Mouse (Mus musculus): ENCODE measurements around the gene Atcay.

- TF ChIP-seq NELFE (IDR thresholded peaks at IDR 0.05; ENCODE audit: low read depth, low read length) (no peak), NRF1 (IDR thresholded peaks at IDR 0.05; ENCODE audit: low read depth, low read length) (no peak), KAT2A (IDR thresholded peaks at IDR 0.05; ENCODE audit: insufficient replicate concordance, low read length) (no peak), CTCF (conservative IDR thresholded peaks at IDR 0.05 in 1 of 2, IDR thresholded peaks at IDR 0.05 in 1 of 2; ENCODE audit: low read depth in 2 of 2, low read length in 2 of 2) (no peak), RAD21 (IDR thresholded peaks at IDR 0.05; ENCODE audit: low read depth, low read length) (no peak)
Observed at GRCm38 (mm10) chr10:81177958-81178712, 52.5 kb downstream of the Atcay start.

Measured in CH12.LX (cell line).